Mouse (Mus musculus): ENCODE measurements around the gene Wnt16. TPM values are rescaled to one million over a fixed set of nuclear protein-coding genes. Genes with fewer than 3 reads are reported as not detected.

Gene Wnt16
- total and polyA plus RNA-seq, 3 experiments: 0.49 to 0.80 (median 0.70) TPM

- no peak for TF ChIP-seq POLR2A (IDR thresholded peaks at IDR 0.05; ENCODE audit: insufficient read depth, low read depth, low read length)
- no peak for TF ChIP-seq CTCF (IDR thresholded peaks at IDR 0.05)
- TF ChIP-seq EP300 (IDR thresholded peaks at IDR 0.05; ENCODE audit: insufficient read depth, low read depth, low read length): no peak
- intact Hi-C loops (cut with DNase I): loop anchor here (5.0 to 10.0 kb wide), 2 partner anchors 203 to 654 kb away; no protein-coding TSS in a partner anchor
- no peak for DNase-seq
- Histone ChIP-seq H3K27me3 (ENCODE audit: control insufficient read depth, insufficient read depth, low read length) (no peaks in the 10 kb centered on the region), H3K36me3 (ENCODE audit: control insufficient read depth, insufficient read depth, low read length) (no peaks in the 10 kb centered on the region), H3K4me1 (ENCODE audit: control insufficient read depth, insufficient read depth, low read length) (no peaks in the 10 kb centered on the region), H3K9ac (ENCODE audit: low read depth, low read length) (no peak overlapping the region), H3K27ac (no peak overlapping the region), H3K4me3 (no peak overlapping the region), H3K79me2 (replicated peaks; ENCODE audit: control insufficient read depth, insufficient read depth, low read length) (no peaks in the 10 kb centered on the region)
- WGBS: 78% methylated on average over 8 of the region's 8 CpGs
Observed at GRCm38 (mm10) chr6:22327931-22328330, 39.9 kb downstream of the Wnt16 start.

- intact Hi-C loops (cut with DNase I): no loop called here
- Histone ChIP-seq H3K27me3 (ENCODE audit: control insufficient read depth, insufficient read depth, low read length) (no peaks in the 10 kb centered on the region), H3K79me2 (replicated peaks; ENCODE audit: control insufficient read depth, insufficient read depth, low read length) (no peaks in the 10 kb centered on the region), H3K36me3 (ENCODE audit: control insufficient read depth, insufficient read depth, low read length) (no peaks in the 10 kb centered on the region), H3K4me3 (no peak overlapping the region), H3K9ac (ENCODE audit: low read depth, low read length) (no peak overlapping the region), H3K27ac (no peak overlapping the region; the same call in 1 of the 2 replicates), H3K4me1 (ENCODE audit: control insufficient read depth, insufficient read depth, low read length) (no peaks in the 10 kb centered on the region)
- TF ChIP-seq POLR2A (IDR thresholded peaks at IDR 0.05; ENCODE audit: insufficient read depth, low read depth, low read length) (no peak), CTCF (IDR thresholded peaks at IDR 0.05) (no peak), EP300 (IDR thresholded peaks at IDR 0.05; ENCODE audit: insufficient read depth, low read depth, low read length) (no peak)
- no peak for DNase-seq
- 75% methylated on average over 13 of the region's 13 CpGs for WGBS
Observed at GRCm38 (mm10) chr6:22330169-22330960, 42.3 kb downstream of the Wnt16 start.

- 92% methylated on average over 2 of the region's 2 CpGs for WGBS
- Histone ChIP-seq H3K4me1 (ENCODE audit: control insufficient read depth, insufficient read depth, low read length) (no peaks in the 10 kb centered on the region), H3K27me3 (ENCODE audit: control insufficient read depth, insufficient read depth, low read length) (no peaks in the 10 kb centered on the region), H3K27ac (no peak overlapping the region), H3K36me3 (ENCODE audit: control insufficient read depth, insufficient read depth, low read length) (no peaks in the 10 kb centered on the region), H3K4me3 (no peak overlapping the region), H3K9ac (ENCODE audit: low read depth, low read length) (no peak overlapping the region), H3K79me2 (replicated peaks; ENCODE audit: control insufficient read depth, insufficient read depth, low read length) (no peaks in the 10 kb centered on the region)
- TF ChIP-seq EP300 (IDR thresholded peaks at IDR 0.05; ENCODE audit: insufficient read depth, low read depth, low read length) (no peak), POLR2A (IDR thresholded peaks at IDR 0.05; ENCODE audit: insufficient read depth, low read depth, low read length) (no peak), CTCF (IDR thresholded peaks at IDR 0.05) (no peak)
- DNase-seq: no peak
- intact Hi-C loops (cut with DNase I): no loop called here
Observed at GRCm38 (mm10) chr6:22332548-22332947, 44.5 kb downstream of the Wnt16 start.

GRCm38 (mm10) chr6:22339763-22340542, 51.9 kb downstream of the Wnt16 start:
- no peaks in the 10 kb centered on the region for H3K36me3 ChIP-seq (ENCODE audit: control insufficient read depth, insufficient read depth, low read length)
- no peaks in the 10 kb centered on the region for H3K27me3 ChIP-seq (ENCODE audit: control insufficient read depth, insufficient read depth, low read length)
- WGBS: 72% methylated on average over 15 of the region's 15 CpGs
- intact Hi-C loops (cut with DNase I): loop anchor here (2.0 kb wide), 1 partner anchor 15 kb away; no protein-coding TSS in a partner anchor
- TF ChIP-seq POLR2A (IDR thresholded peaks at IDR 0.05; ENCODE audit: insufficient read depth, low read depth, low read length): no peak
- no peak for TF ChIP-seq CTCF (IDR thresholded peaks at IDR 0.05)
- TF ChIP-seq EP300 (IDR thresholded peaks at IDR 0.05; ENCODE audit: insufficient read depth, low read depth, low read length): no peak
- no peaks in the 10 kb centered on the region; the same call in 1 of the 2 replicates for H3K79me2 ChIP-seq (replicated peaks; ENCODE audit: control insufficient read depth, insufficient read depth, low read length)
- H3K9ac ChIP-seq (ENCODE audit: low read depth, low read length): no peak overlapping the region
- peaks cover 2% of the 10 kb centered on the region; the same call in 1 of the 2 replicates for H3K4me1 ChIP-seq (ENCODE audit: control insufficient read depth, insufficient read depth, low read length)
- H3K4me3 ChIP-seq: no peak overlapping the region
- peak overlapping the region; percentile 73 for H3K27ac ChIP-seq
- no peak for DNase-seq

- Histone ChIP-seq H3K4me3 (no peak overlapping the region), H3K4me1 (ENCODE audit: control insufficient read depth, insufficient read depth, low read length) (peaks cover 2% of the 10 kb centered on the region; the same call in 1 of the 2 replicates), H3K36me3 (ENCODE audit: control insufficient read depth, insufficient read depth, low read length) (no peaks in the 10 kb centered on the region), H3K27me3 (ENCODE audit: control insufficient read depth, insufficient read depth, low read length) (no peaks in the 10 kb centered on the region), H3K79me2 (replicated peaks; ENCODE audit: control insufficient read depth, insufficient read depth, low read length) (no peaks in the 10 kb centered on the region; the same call in 1 of the 2 replicates), H3K27ac (peak overlapping the region; percentile 59), H3K9ac (ENCODE audit: low read depth, low read length) (no peak overlapping the region)
- 97% methylated on average over 14 of the region's 14 CpGs for WGBS
- TF ChIP-seq POLR2A (IDR thresholded peaks at IDR 0.05; ENCODE audit: insufficient read depth, low read depth, low read length) (no peak), EP300 (IDR thresholded peaks at IDR 0.05; ENCODE audit: insufficient read depth, low read depth, low read length) (no peak)
- no peak for DNase-seq
- intact Hi-C loops (cut with DNase I): loop anchor here (2.0 kb wide), 1 partner anchor 14 kb away; no protein-coding TSS in a partner anchor
Observed at GRCm38 (mm10) chr6:22340779-22341178, 52.8 kb downstream of the Wnt16 start.
